Mouse (Mus musculus) embryonic stem cell, embryonic (primary cell): ENCODE results near the gene Mfsd10.

Source experiments
- CTCF ChIA-PET, 4 experiments: fragments of 300-600 bp in 2 of 4; fragments of 350-600 bp in 2 of 4; sonication (Branson Sonifier 250); formaldehyde crosslinking; loops; one replicate each; lab custom pipeline; 2022; ENCODE audit warnings: inconsistent platforms in 2 of 4; lab: Charles Lee
- POLR2A ChIA-PET, 4 experiments: fragments of 300-600 bp in 2 of 4; fragments of 350-600 bp in 2 of 4; sonication (Branson Sonifier 250); formaldehyde crosslinking; loops; one replicate each; lab custom pipeline; 2022; ENCODE audit warnings: antibody characterized with exemption in 4 of 4, inconsistent platforms in 1 of 4; lab: Charles Lee

Gene Mfsd10

DNA sequence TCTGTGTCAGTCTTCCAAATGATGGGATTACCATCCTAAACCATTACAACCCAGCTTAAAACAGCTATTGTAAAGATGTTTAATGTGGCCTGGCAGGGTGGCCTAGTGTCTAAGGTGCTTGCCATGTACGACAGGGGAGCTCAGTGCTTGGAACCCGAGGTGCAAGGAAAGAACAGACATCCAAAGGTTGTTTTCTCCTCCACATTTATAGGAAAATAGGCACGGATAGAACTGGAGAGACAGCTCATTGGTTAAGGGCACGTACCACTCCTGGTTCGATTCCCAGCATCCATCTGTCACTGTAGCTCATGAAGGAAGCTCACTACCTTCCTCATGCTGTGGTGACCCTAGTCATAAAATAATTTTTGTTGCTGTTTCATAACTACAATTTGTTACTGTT is 49.1 kb downstream of the Mfsd10 start:
- CTCF ChIA-PET, result interaction anchor here in 3 of 4 experiments (0.7 to 0.9 kb wide), 4 partner anchors 10 to 367 kb away, joined by 3 read pairs; partner anchors contain the start of gene Mfsd10 (in 1 of the 3)
- POLR2A ChIA-PET, result interaction anchor here in 3 of 4 experiments (0.6 to 3.3 kb wide), 17 partner anchors 9 to 223 kb away, joined by 3 to 22 read pairs (median 4); partner anchors contain the start of genes Grk4 (in 3 of the 3), Nop14 (in 3 of the 3), Add1 (in 2 of the 3) and Mfsd10 (in 2 of the 3)

DNA sequence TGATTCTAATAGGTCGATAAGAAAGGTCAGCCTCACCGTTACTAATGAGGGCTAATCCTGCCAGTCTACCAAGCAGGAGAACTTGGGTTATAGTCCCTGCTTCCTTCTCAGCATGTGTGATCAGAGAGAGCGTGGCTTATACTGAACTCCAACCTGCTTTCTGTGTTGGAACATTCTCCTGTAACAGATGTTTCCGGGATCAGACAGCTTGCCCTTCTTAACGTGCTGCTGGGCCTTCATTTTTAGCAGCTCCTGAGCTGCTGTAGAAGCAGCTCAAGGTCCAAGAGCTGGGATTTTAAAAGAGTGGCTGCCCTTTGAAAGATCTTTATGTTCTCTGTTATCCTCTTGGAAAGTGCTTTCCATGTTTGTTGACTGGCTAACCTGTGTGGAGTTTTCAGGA is 51.8 kb downstream of the Mfsd10 start:
- ChIA-PET CTCF (no interaction called here), POLR2A (interaction anchor here in 2 of 4 experiments (0.6 to 5.0 kb wide), 10 partner anchors 10 to 249 kb away, joined by 3 to 35 read pairs (median 4); partner anchors contain the start of genes Add1 (in 2 of the 2), Grk4 (in 2 of the 2), Nop14 (in 2 of the 2) and Mfsd10 (in 1 of the 2))
